Mouse (Mus musculus) small intestine, adult 2 months (tissue): ENCODE data around the gene Thrb. TPM values are rescaled to one million over a fixed set of nuclear protein-coding genes. Genes with fewer than 3 reads are reported as not detected.

Experiments used
- H3K27ac ChIP-seq: fragments of 200-500 bp; 2 replicates; pipeline ENCODE4 v1.5.1; 2012; ENCODE audit warnings: low read depth, low read length, control low read depth, inconsistent platforms; ENCODE audit not compliant: insufficient read depth
- H3K27me3 ChIP-seq: fragments of 200-500 bp; 2 replicates; pipeline ENCODE4 v1.6.1; 2012; ENCODE audit warnings: mild to moderate bottlenecking, moderate library complexity, low read length, inconsistent platforms; ENCODE audit not compliant: control insufficient read depth, insufficient read depth
- H3K36me3 ChIP-seq: fragments of 200-500 bp; 2 replicates; pipeline ENCODE4 v1.6.1; 2012; ENCODE audit warnings: mild to moderate bottlenecking, low read length, control low read depth, inconsistent platforms; ENCODE audit not compliant: control insufficient read depth, insufficient read depth
- H3K4me1 ChIP-seq: fragments of 200-500 bp; 2 replicates; pipeline ENCODE4 v1.6.1; 2012; ENCODE audit warnings: low read length, inconsistent platforms, mixed read lengths; ENCODE audit not compliant: control insufficient read depth, insufficient read depth, insufficient read length
- H3K4me3 ChIP-seq: fragments of 200-500 bp; 2 replicates; pipeline ENCODE4 v1.5.1; 2012; ENCODE audit warnings: low read depth, mild to moderate bottlenecking, control low read depth, inconsistent platforms, low read length, moderate library complexity
- CTCF ChIP-seq: fragments of 200-500 bp; IDR thresholded peaks from 2 replicates; pipeline ENCODE4 v1.5.1; 2012; ENCODE audit warnings: low read depth, mild to moderate bottlenecking, control low read depth, inconsistent platforms, low read length, moderate library complexity, mixed read lengths; ENCODE audit not compliant: insufficient replicate concordance, insufficient read length; ENCODE audit errors: extremely low read depth
- POLR2A ChIP-seq: fragments of 200-500 bp; IDR thresholded peaks from 2 replicates; pipeline ENCODE4 v1.6.1; 2012; ENCODE audit warnings: low read depth, mild to moderate bottlenecking, control low read depth, inconsistent platforms, low read length, moderate library complexity
- WGBS: fragments of 180-500 bp; shearing (Covaris S2); methylation state at CpG from one replicate; pipeline ENCODE4 v1.1.7; 2018; 5-methylcytosine and 5-hydroxymethylcytosine counted together
- polyA plus RNA-seq: library from polyadenylated mRNA; depleted of rRNA; stranded (reverse); fragments of >200 nt; gene quantifications from 2 replicates; pipeline ENCODE4 v1.2.3, GENCODE M21; 2012

Gene Thrb
- polyA plus RNA-seq, 1 experiment = 2.5 TPM

DNA sequence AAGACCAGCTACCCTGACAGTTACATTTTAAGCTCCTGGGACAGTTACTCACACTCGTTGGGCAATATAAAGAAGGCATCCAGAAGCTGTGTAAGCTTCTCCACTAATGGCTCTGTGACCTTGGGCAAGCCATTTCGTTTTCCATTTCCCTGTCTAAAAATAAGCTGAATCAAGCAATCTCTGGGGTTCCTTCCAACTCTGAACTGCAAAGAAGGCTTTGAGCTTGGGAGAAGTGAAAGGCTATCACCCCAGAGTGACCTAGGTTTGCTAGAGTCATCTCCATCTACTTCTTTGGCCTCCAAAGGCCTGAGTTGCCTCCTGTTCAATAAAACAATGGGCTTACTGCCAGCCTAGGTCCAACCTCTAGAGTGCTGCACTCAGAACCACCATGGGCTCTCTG, 242.4 kb downstream of the Thrb start:
- no peak for TF ChIP-seq CTCF
- no peak for TF ChIP-seq POLR2A
- Histone ChIP-seq H3K36me3 (no peaks in the 10 kb centered on the region), H3K27me3 (no peaks in the 10 kb centered on the region), H3K27ac (no peak overlapping the region), H3K4me3 (no peak overlapping the region), H3K4me1 (peaks cover 3% of the 10 kb centered on the region; the same call in 1 of the 2 replicates)
- WGBS = 58% methylated on average over 2 of the region's 2 CpGs

- 78% methylated on average over 2 of the region's 2 CpGs for WGBS
- no peaks in the 10 kb centered on the region for H3K27me3 ChIP-seq
- H3K4me1 ChIP-seq = peaks cover 3% of the 10 kb centered on the region; the same call in 1 of the 2 replicates
- H3K4me3 ChIP-seq = no peak overlapping the region
- no peak overlapping the region for H3K27ac ChIP-seq
- TF ChIP-seq CTCF (no peak), POLR2A (no peak)
- H3K36me3 ChIP-seq = no peaks in the 10 kb centered on the region
Measured at GRCm38 (mm10) chr14:17903121-17903520, 243.1 kb downstream of the Thrb start.

GRCm38 (mm10) chr14:17904554-17904953, 244.5 kb downstream of the Thrb start:
- no peaks in the 10 kb centered on the region for H3K27me3 ChIP-seq
- WGBS = 59% methylated on average over 1 of the region's 1 CpGs
- no peak overlapping the region for H3K4me3 ChIP-seq
- no peak overlapping the region for H3K27ac ChIP-seq
- TF ChIP-seq POLR2A = no peak
- TF ChIP-seq CTCF = peak; percentile 53; the same call in 1 of the 2 replicates
- H3K36me3 ChIP-seq = no peaks in the 10 kb centered on the region
- peaks cover 3% of the 10 kb centered on the region; the same call in 1 of the 2 replicates for H3K4me1 ChIP-seq

- Histone ChIP-seq H3K4me1 (no peaks in the 10 kb centered on the region), H3K27me3 (no peaks in the 10 kb centered on the region), H3K27ac (no peak overlapping the region), H3K4me3 (no peak overlapping the region), H3K36me3 (no peaks in the 10 kb centered on the region)
- WGBS = 55% methylated on average over 3 of the region's 3 CpGs
- TF ChIP-seq POLR2A = no peak
- no peak for TF ChIP-seq CTCF
Measured at GRCm38 (mm10) chr14:17905627-17906026, 245.6 kb downstream of the Thrb start.

DNA sequence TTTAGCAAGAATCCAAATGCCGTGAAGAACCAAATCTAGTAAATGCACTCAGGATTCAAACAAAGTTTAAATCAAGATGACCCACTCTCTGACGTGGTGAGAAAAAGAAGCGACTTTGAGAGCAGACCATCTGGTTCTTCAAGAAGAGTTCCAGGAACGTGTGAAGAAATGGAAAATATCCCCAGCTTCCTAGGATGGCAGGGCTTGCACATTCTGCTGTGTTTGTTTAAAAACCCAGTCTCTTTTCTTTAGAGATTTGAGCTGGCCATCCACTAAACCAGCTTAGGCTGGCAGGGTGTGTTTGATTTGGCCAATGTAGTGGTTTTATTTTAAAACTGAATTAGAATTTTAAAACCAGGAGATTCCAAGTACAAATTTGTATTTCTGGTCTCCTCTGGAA, 246.9 kb downstream of the Thrb start:
- H3K4me3 ChIP-seq = no peak overlapping the region
- 76% methylated on average over 4 of the region's 4 CpGs for WGBS
- no peak overlapping the region for H3K27ac ChIP-seq
- no peaks in the 10 kb centered on the region for H3K27me3 ChIP-seq
- no peaks in the 10 kb centered on the region for H3K36me3 ChIP-seq
- TF ChIP-seq POLR2A (no peak), CTCF (no peak)
- no peaks in the 10 kb centered on the region for H3K4me1 ChIP-seq

DNA sequence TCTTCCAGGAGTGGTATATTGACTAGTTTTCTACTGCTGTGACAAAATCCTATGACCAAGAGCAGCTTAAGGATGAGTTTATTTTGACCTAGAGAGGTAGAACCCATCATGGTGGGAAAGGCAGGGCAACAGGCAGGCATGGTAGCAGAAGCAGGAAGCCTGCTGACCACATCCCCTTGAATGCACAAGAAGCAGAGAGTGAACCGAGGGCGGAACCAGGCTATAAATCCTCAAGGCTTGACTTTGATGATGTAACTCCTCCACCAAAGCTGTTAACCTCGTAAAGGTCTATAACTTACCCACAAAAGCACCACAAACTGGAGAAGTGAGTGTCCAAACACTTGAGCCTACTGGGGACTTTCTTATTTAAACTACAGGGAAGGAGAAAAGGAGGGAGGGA, 251.1 kb downstream of the Thrb start:
- Histone ChIP-seq H3K27me3 (no peaks in the 10 kb centered on the region), H3K27ac (no peak overlapping the region), H3K4me3 (no peak overlapping the region), H3K4me1 (peaks cover 8% of the 10 kb centered on the region; the same call in 1 of the 2 replicates), H3K36me3 (no peaks in the 10 kb centered on the region)
- 70% methylated on average over 3 of the region's 3 CpGs for WGBS
- no peak for TF ChIP-seq POLR2A
- TF ChIP-seq CTCF = no peak

- Histone ChIP-seq H3K27me3 (no peaks in the 10 kb centered on the region), H3K27ac (no peak overlapping the region), H3K4me3 (no peak overlapping the region), H3K4me1 (peaks cover 8% of the 10 kb centered on the region; the same call in 1 of the 2 replicates), H3K36me3 (no peaks in the 10 kb centered on the region)
- TF ChIP-seq CTCF = no peak
- no peak for TF ChIP-seq POLR2A
- 78% methylated on average over 6 of the region's 6 CpGs for WGBS
Measured at GRCm38 (mm10) chr14:17912573-17913207, 252.6 kb downstream of the Thrb start.
